Mouse (Mus musculus) brain, embryonic 14.5 days (tissue): Measurements from ENCODE around the gene Olfr954.

ENCODE experiments used
- CTCF ChIP-seq: fragments of 200-500 bp; IDR thresholded peaks from 2 replicates; pipeline ENCODE4 v1.5.1; 2012; ENCODE audit warnings: inconsistent platforms, mild to moderate bottlenecking, moderate library complexity, borderline replicate concordance; ENCODE audit not compliant: insufficient read depth, insufficient read length; ENCODE audit errors: extremely low read depth
- POLR2A ChIP-seq: fragments of 200-500 bp; IDR thresholded peaks from 2 replicates; pipeline ENCODE4 v1.6.1; 2012; ENCODE audit warnings: mild to moderate bottlenecking, inconsistent platforms, borderline replicate concordance; ENCODE audit not compliant: poor library complexity, insufficient read depth, insufficient read length, severe bottlenecking; ENCODE audit errors: extremely low read depth

GRCm38 (mm10) chr9:39471844-39472243, 15.3 kb downstream of the Olfr954 start, which contains the start of gene Olfr955:
- TF ChIP-seq CTCF (no peak), POLR2A (no peak)
